Mouse (Mus musculus): ENCODE results near the gene Zmym4. TPM values are rescaled to one million over a fixed set of nuclear protein-coding genes. Genes with fewer than 3 reads are reported as not detected.
"Not testable (repeated sequence)": the region's sequence is repeated elsewhere in the genome, so short reads cannot be mapped to it uniquely, and the experiment has no call there.

The Zmym4 gene
- polyA plus RNA-seq, 1 experiment from 2014 or later, result 2.9 TPM

GRCm38 (mm10) chr4:127000601-127001105, 32.7 kb upstream of the Zmym4 start:
- Histone ChIP-seq H3K36me3 (replicated peaks; ENCODE audit: insufficient read depth, low read length) (no peaks in the 10 kb centered on the region), H3K27me3 (ENCODE audit: insufficient read depth, low read length) (no peaks in the 10 kb centered on the region), H3K4me2 (ENCODE audit: low read depth, low read length) (no peak overlapping the region), H3K4me3 (ENCODE audit: low read depth, low read length) (no peak overlapping the region), H3K27ac (ENCODE audit: low read depth) (no peak overlapping the region), H3K9ac (replicated peaks) (no peak overlapping the region), H3K9me3 (ENCODE audit: low read length) (no peaks in the 10 kb centered on the region), H3K4me1 (ENCODE audit: insufficient read depth) (no peaks in the 10 kb centered on the region)
- WGBS (ENCODE audit: insufficient replicate concordance), result 54% methylated on average over 8 of the region's 8 CpGs
- no peak for DNase-seq
- TF ChIP-seq EP300 (IDR thresholded peaks at IDR 0.05; ENCODE audit: low read depth) (no peak), CTCF (IDR thresholded peaks at IDR 0.05; ENCODE audit: low read depth) (no peak)
- ATAC-seq, result no peak

GRCm38 (mm10) chr4:126999372-126999771, 31.4 kb upstream of the Zmym4 start:
- H3K9ac ChIP-seq (replicated peaks); ATAC-seq; H3K27ac ChIP-seq (ENCODE audit: low read depth); H3K36me3 ChIP-seq (replicated peaks; ENCODE audit: insufficient read depth, low read length); H3K4me3 ChIP-seq (ENCODE audit: low read depth, low read length); DNase-seq; H3K4me2 ChIP-seq (ENCODE audit: low read depth, low read length); H3K9me3 ChIP-seq (ENCODE audit: low read length); H3K4me1 ChIP-seq (ENCODE audit: insufficient read depth); H3K27me3 ChIP-seq (ENCODE audit: insufficient read depth, low read length): not testable (repeated sequence)
- 88% methylated on average over 13 of the region's 16 CpGs for WGBS (ENCODE audit: insufficient replicate concordance)

DNA sequence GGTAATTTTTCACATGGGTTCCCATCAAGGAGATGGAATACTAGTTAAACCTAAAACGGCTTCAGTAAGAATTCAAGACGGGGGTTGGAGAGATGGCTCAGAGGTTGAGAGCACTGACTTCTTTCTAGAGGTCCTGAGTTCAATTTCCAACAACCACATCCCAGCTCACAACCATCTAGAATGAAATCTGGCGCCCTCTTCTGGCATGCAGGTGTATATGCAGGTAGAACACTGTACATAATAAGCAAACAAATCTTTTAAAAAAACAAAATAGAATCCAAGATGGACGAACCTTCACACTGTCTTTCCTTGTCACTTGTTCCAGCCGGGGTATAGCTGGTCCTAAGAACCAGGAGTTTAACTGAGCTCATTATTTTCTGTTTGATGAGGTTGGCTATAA, 24.4 kb upstream of the Zmym4 start:
- Histone ChIP-seq H3K4me2 (ENCODE audit: low read depth, low read length) (no peak overlapping the region), H3K9me3 (ENCODE audit: low read length) (no peaks in the 10 kb centered on the region), H3K27me3 (ENCODE audit: insufficient read depth, low read length) (no peaks in the 10 kb centered on the region), H3K9ac (replicated peaks) (no peak overlapping the region), H3K4me1 (ENCODE audit: insufficient read depth) (no peaks in the 10 kb centered on the region), H3K27ac (ENCODE audit: low read depth) (no peak overlapping the region), H3K36me3 (replicated peaks; ENCODE audit: insufficient read depth, low read length) (no peaks in the 10 kb centered on the region), H3K4me3 (ENCODE audit: low read depth, low read length) (no peak overlapping the region)
- TF ChIP-seq CTCF (IDR thresholded peaks at IDR 0.05; ENCODE audit: low read depth) (peak; percentile 76), EP300 (IDR thresholded peaks at IDR 0.05; ENCODE audit: low read depth) (no peak)
- ATAC-seq (0 out of 2 replicates have a peak, but pooled peaks have one; percentile 19), DNase-seq (peak; percentile 57)
- WGBS (ENCODE audit: insufficient replicate concordance), result 50% methylated on average over 5 of the region's 5 CpGs

DNA sequence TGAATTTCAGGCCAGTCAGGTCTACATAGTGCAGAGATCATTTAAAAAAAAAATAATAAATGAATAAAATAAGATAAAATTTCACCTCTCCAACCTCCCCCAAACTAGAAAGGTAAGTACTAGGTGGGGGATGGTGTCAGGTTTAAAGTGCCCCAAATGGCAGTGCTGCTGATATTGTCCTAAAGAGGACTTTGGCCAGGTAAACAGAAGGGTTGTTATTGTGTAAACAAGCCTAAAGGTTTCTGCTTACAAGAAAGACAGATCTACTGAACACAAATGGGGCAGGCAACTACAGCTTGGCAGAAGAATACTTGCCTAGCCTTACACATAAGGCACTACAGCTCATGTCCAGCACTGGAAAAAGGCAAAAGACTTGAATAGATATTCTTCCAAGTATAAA, 22.6 kb upstream of the Zmym4 start:
- H3K4me1 ChIP-seq (ENCODE audit: insufficient read depth), result no peaks in the 10 kb centered on the region
- H3K4me3 ChIP-seq (ENCODE audit: low read depth, low read length), result no peak overlapping the region
- no peaks in the 10 kb centered on the region for H3K9me3 ChIP-seq (ENCODE audit: low read length)
- H3K36me3 ChIP-seq (replicated peaks; ENCODE audit: insufficient read depth, low read length), result no peaks in the 10 kb centered on the region
- no peak overlapping the region for H3K9ac ChIP-seq (replicated peaks)
- no peak for DNase-seq
- ATAC-seq, result peak; percentile 72
- no peaks in the 10 kb centered on the region for H3K27me3 ChIP-seq (ENCODE audit: insufficient read depth, low read length)
- no peak overlapping the region for H3K4me2 ChIP-seq (ENCODE audit: low read depth, low read length)
- peak overlapping the region; percentile 71 for H3K27ac ChIP-seq (ENCODE audit: low read depth)
- TF ChIP-seq CTCF (IDR thresholded peaks at IDR 0.05; ENCODE audit: low read depth), result no peak
- no peak for TF ChIP-seq EP300 (IDR thresholded peaks at IDR 0.05; ENCODE audit: low read depth)

DNA sequence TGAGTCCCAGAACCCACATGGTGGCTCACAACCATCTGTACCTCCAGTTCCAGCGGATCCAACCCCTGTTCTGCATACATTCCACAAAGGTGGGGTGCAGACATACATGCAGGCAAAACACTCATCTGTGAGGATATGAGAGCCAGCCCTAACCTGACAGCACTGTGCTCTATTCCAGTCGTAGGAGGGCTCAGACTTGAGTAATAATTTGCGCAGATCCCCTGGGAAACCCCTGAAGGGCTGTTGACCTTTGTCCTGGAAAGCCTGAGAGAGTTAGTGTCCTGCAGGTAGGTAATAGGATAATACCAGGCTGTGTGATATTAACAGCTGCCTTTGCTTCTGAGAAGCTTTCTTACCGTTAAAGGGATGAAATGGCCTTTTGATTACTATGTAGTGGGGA, 20.6 kb upstream of the Zmym4 start:
- no peak overlapping the region for H3K4me2 ChIP-seq (ENCODE audit: low read depth, low read length)
- ATAC-seq, result peak; percentile 60; the same call in 1 of the 2 replicates
- no peak overlapping the region for H3K9ac ChIP-seq (replicated peaks)
- no peak overlapping the region for H3K4me3 ChIP-seq (ENCODE audit: low read depth, low read length)
- 57% methylated on average over 4 of the region's 4 CpGs for WGBS (ENCODE audit: insufficient replicate concordance)
- no peak for DNase-seq
- H3K36me3 ChIP-seq (replicated peaks; ENCODE audit: insufficient read depth, low read length), result no peaks in the 10 kb centered on the region
- no peak overlapping the region for H3K27ac ChIP-seq (ENCODE audit: low read depth)
- H3K27me3 ChIP-seq (ENCODE audit: insufficient read depth, low read length), result no peaks in the 10 kb centered on the region
- no peak for TF ChIP-seq EP300 (IDR thresholded peaks at IDR 0.05; ENCODE audit: low read depth)
- no peak for TF ChIP-seq CTCF (IDR thresholded peaks at IDR 0.05; ENCODE audit: low read depth)
- no peaks in the 10 kb centered on the region for H3K4me1 ChIP-seq (ENCODE audit: insufficient read depth)
- no peaks in the 10 kb centered on the region for H3K9me3 ChIP-seq (ENCODE audit: low read length)

DNA sequence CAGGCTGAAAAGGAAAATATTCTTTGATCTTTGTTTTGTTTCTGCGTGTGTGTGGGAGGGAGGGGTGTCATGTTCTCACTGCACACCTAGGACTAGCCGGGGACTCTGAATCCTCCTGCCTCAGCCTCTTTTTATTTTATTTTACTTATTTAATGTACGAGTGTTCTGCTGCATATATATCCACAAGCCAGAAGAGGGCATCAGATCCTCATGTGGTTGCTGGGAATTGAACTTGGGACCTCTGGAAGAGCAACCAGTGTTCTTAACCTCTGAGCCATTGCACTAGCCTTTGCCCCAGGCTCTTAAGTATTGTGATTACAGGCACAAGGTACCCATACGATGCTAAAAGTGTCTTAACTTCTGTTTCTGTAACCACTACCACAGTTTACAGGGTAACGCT, 18.8 kb upstream of the Zmym4 start:
- Histone ChIP-seq H3K4me2 (ENCODE audit: low read depth, low read length) (no peak overlapping the region), H3K9ac (replicated peaks) (no peak overlapping the region), H3K36me3 (replicated peaks; ENCODE audit: insufficient read depth, low read length) (no peaks in the 10 kb centered on the region), H3K4me3 (ENCODE audit: low read depth, low read length) (no peak overlapping the region), H3K27ac (ENCODE audit: low read depth) (no peak overlapping the region), H3K27me3 (ENCODE audit: insufficient read depth, low read length) (no peaks in the 10 kb centered on the region), H3K9me3 (ENCODE audit: low read length) (no peaks in the 10 kb centered on the region), H3K4me1 (ENCODE audit: insufficient read depth) (no peaks in the 10 kb centered on the region)
- WGBS (ENCODE audit: insufficient replicate concordance), result 71% methylated on average over 5 of the region's 5 CpGs
- ATAC-seq (no peak), DNase-seq (no peak)
- peak; percentile 27; the same call in 1 of the 2 replicates for TF ChIP-seq CTCF (IDR thresholded peaks at IDR 0.05; ENCODE audit: low read depth)
- TF ChIP-seq EP300 (IDR thresholded peaks at IDR 0.05; ENCODE audit: low read depth), result no peak

- not testable (repeated sequence) for H3K27me3 ChIP-seq (ENCODE audit: insufficient read depth, low read length); H3K36me3 ChIP-seq (replicated peaks; ENCODE audit: insufficient read depth, low read length); H3K4me2 ChIP-seq (ENCODE audit: low read depth, low read length); ATAC-seq; DNase-seq; H3K4me1 ChIP-seq (ENCODE audit: insufficient read depth); H3K9ac ChIP-seq (replicated peaks); H3K9me3 ChIP-seq (ENCODE audit: low read length); H3K27ac ChIP-seq (ENCODE audit: low read depth); H3K4me3 ChIP-seq (ENCODE audit: low read depth, low read length)
- WGBS (ENCODE audit: insufficient replicate concordance), result 83% methylated on average over 12 of the region's 13 CpGs
Observed at GRCm38 (mm10) chr4:126983736-126984525, 16.0 kb upstream of the Zmym4 start.
